Mouse (Mus musculus) heart, embryonic 12.5 days (tissue): ENCODE results near the gene Sh3bp1. TPM values are rescaled to one million over a fixed set of nuclear protein-coding genes. Genes with fewer than 3 reads are reported as not detected.
A peak's percentile ranks its signal among the peaks of the same experiment; 100 is the strongest.
"Not testable (repeated sequence)": the region's sequence is repeated elsewhere in the genome, so short reads cannot be mapped to it uniquely, and the experiment has no call there.

Experiments used
- ATAC-seq: fragments of 200-750 bp; cut with Nextera tagmentation; 2 replicates; pipeline ENCODE4 v1.8.0; 2017; ENCODE audit warnings: moderate TSS enrichment, moderate library complexity; ENCODE audit not compliant: insufficient number of reproducible peaks, low FRiP score
- H3K27ac ChIP-seq: fragments of 300-500 bp; sonication (generic); 2 replicates; pipeline ENCODE4 v1.5.1; 2016; ENCODE audit warnings: mild to moderate bottlenecking, moderate library complexity; ENCODE audit not compliant: poor library complexity, severe bottlenecking
- H3K27me3 ChIP-seq: fragments of 300-500 bp; sonication (generic); replicated peaks from 2 replicates; pipeline ENCODE4 v1.6.1; 2016; ENCODE audit warnings: mild to moderate bottlenecking, moderate library complexity
- H3K36me3 ChIP-seq: fragments of 300-500 bp; sonication (generic); 2 replicates; pipeline ENCODE4 v1.6.1; 2016; ENCODE audit warnings: mild to moderate bottlenecking, moderate library complexity
- H3K4me1 ChIP-seq: fragments of 300-500 bp; sonication (generic); replicated peaks from 2 replicates; pipeline ENCODE4 v1.6.1; 2016; ENCODE audit warnings: mild to moderate bottlenecking
- H3K4me2 ChIP-seq: fragments of 300-500 bp; sonication (generic); 2 replicates; pipeline ENCODE4 v1.6.1; 2016; ENCODE audit warnings: mild to moderate bottlenecking, moderate library complexity
- H3K4me3 ChIP-seq: fragments of 300-500 bp; sonication (generic); 2 replicates; pipeline ENCODE4 v1.5.1; 2016; ENCODE audit warnings: mild to moderate bottlenecking
- H3K9ac ChIP-seq: fragments of 300-500 bp; sonication (generic); 2 replicates; pipeline ENCODE4 v1.6.1; 2016; ENCODE audit warnings: mild to moderate bottlenecking, moderate library complexity
- H3K9me3 ChIP-seq: fragments of 300-500 bp; sonication (generic); replicated peaks from 2 replicates; pipeline ENCODE4 v1.6.1; 2016; ENCODE audit warnings: mild to moderate bottlenecking, moderate library complexity
- WGBS: fragments of 180-500 bp; shearing (Covaris S2); methylation state at CpG from one replicate; pipeline ENCODE4 v1.1.7; 2016; 5-methylcytosine and 5-hydroxymethylcytosine counted together
- polyA plus RNA-seq: library from polyadenylated mRNA; unstranded; fragments of >200 nt; fragmentation: Nextera tagmentation; extraction: Ambion mirVana; gene quantifications from 2 replicates; pipeline ENCODE4 v1.2.1, GENCODE M21; 2016

The Sh3bp1 gene
- polyA plus RNA-seq, 1 experiment from 2014 or later = 26.2 TPM

DNA sequence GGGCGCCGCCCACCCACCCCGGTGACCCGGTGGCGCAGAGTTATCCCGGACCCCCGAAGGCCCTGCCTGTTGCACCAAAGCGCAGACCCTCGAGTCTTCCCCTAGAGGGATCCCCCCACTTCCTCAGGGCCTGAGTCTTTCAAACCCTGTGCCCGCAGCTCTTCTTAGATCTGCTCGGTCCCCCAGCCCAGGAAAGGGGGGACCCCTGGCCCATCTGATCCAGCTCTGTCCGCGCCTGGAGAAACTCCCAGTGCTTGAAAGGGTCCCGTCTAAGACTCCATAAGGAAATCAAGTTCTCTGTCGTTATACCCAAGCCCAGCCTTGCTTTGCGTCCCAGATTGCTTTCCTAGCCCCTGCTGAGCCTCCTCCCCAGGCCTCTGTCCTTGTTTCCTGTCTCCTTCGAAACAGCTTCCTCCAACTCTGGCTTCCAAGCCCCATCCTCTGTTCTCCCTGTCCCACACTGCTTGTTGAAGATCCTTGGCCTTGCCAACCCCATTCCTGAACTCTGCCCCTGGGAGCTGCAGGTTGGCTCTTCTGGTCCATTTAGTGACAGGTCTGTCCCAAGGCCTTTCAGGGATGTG lies 21.7 kb upstream of the Sh3bp1 start:
- H3K36me3 ChIP-seq = peaks cover 32% of the 10 kb centered on the region
- H3K27me3 ChIP-seq = no peaks in the 10 kb centered on the region
- ATAC-seq = no peak
- peak overlapping the region; percentile 78 for H3K4me3 ChIP-seq
- H3K4me1 ChIP-seq = peaks cover 43% of the 10 kb centered on the region
- under 1% methylated on average over 17 of the region's 17 CpGs for WGBS
- no peaks in the 10 kb centered on the region for H3K9me3 ChIP-seq
- H3K4me2 ChIP-seq = peak overlapping the region; percentile 77
- peak overlapping the region; percentile 90 for H3K9ac ChIP-seq
- peak overlapping the region; percentile 99 for H3K27ac ChIP-seq

- H3K9ac ChIP-seq = peak overlapping the region; percentile 42; the same call in 1 of the 2 replicates
- H3K27me3 ChIP-seq, H3K9me3 ChIP-seq, H3K4me3 ChIP-seq, ATAC-seq: not testable (repeated sequence)
- peaks cover 42% of the 10 kb centered on the region for H3K36me3 ChIP-seq
- H3K4me1 ChIP-seq = peaks cover 39% of the 10 kb centered on the region
- peak overlapping the region; percentile 77 for H3K4me2 ChIP-seq
- WGBS = 49% methylated on average over 7 of the region's 7 CpGs
- peak overlapping the region; percentile 48; the same call in 1 of the 2 replicates for H3K27ac ChIP-seq
These were observed 20.6 kb upstream of the Sh3bp1 start for GRCm38 (mm10) chr15:78878792-78879516.

DNA sequence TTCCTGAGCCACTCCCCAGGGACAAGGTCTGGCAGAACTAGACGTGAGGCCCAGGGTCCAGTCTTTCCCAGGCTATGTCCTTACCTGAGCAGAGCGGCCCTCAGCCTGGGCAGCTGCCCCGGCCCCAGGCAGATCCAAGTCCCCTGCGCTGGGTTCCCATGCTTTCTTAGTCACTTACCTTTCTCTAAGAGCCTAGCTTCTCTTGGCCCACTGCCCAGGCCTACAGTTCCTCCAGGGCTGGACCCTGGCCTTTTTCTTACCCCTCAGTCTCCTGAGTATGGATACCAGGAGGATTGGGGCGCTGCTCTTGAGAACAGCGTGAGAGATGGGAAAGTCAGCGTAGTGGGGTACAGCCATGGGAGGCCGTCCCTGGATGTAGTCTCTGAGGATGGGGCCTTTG lies 19.1 kb upstream of the Sh3bp1 start:
- ATAC-seq = no peak
- H3K36me3 ChIP-seq = peaks cover 55% of the 10 kb centered on the region

GRCm38 (mm10) chr15:78881828-78882227 lies 17.7 kb upstream of the Sh3bp1 start:
- no peaks in the 10 kb centered on the region for H3K27me3 ChIP-seq
- WGBS = 77% methylated on average over 3 of the region's 3 CpGs
- no peak for ATAC-seq
- H3K4me3 ChIP-seq = no peak overlapping the region
- no peak overlapping the region for H3K4me2 ChIP-seq
- H3K9ac ChIP-seq = no peak overlapping the region
- H3K4me1 ChIP-seq = peaks cover 27% of the 10 kb centered on the region
- H3K36me3 ChIP-seq = peaks cover 69% of the 10 kb centered on the region
- no peak overlapping the region for H3K27ac ChIP-seq
- no peaks in the 10 kb centered on the region for H3K9me3 ChIP-seq

More for the DNA sequence above, 19.1 kb upstream of the Sh3bp1 start:
- H3K4me3 ChIP-seq = no peak overlapping the region
- H3K4me2 ChIP-seq = no peak overlapping the region
- H3K4me1 ChIP-seq = peaks cover 37% of the 10 kb centered on the region
- 91% methylated on average over 8 of the region's 8 CpGs for whole genome bisulfite sequencing
- no peak overlapping the region for H3K27ac ChIP-seq
- H3K9me3 ChIP-seq = no peaks in the 10 kb centered on the region
- no peaks in the 10 kb centered on the region for H3K27me3 ChIP-seq
- peak overlapping the region; percentile 42; the same call in 1 of the 2 replicates for H3K9ac ChIP-seq

DNA sequence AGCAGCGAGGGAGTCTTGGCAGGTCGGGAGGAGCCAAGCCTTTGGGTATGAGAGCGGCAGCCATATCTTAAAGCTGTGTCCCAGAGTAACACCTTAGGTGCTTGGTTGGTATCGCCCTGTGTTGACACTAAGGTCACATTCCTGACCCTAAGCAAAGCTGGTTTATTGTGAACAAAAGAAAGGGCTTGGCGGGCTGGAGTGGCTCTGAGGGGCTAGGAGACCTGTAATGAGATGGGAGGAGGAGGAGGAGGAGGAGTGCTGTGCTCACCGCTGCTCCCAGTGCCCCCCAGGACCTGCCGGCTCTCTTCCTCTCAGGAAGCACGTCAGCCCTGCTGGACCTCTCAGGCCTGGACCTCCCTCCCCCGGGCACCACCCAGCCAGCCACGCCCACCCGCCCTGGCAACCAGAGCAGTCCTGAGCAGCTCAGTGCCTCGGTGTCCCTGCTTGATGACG lies 10.1 kb upstream of the Sh3bp1 start:
- Histone ChIP-seq H3K36me3 (peaks cover 94% of the 10 kb centered on the region), H3K27ac (peak overlapping the region; percentile 14; the same call in 1 of the 2 replicates), H3K4me2 (0 out of 2 replicates have a peak overlapping the region, but pooled peaks have one; percentile 14), H3K9me3 (no peaks in the 10 kb centered on the region), H3K4me1 (peaks cover 57% of the 10 kb centered on the region), H3K27me3 (no peaks in the 10 kb centered on the region), H3K4me3 (no peak overlapping the region), H3K9ac (peak overlapping the region; percentile 44; the same call in 1 of the 2 replicates)
- WGBS = 38% methylated on average over 13 of the region's 13 CpGs
- ATAC-seq = peak; percentile 46; the same call in 1 of the 2 replicates

DNA sequence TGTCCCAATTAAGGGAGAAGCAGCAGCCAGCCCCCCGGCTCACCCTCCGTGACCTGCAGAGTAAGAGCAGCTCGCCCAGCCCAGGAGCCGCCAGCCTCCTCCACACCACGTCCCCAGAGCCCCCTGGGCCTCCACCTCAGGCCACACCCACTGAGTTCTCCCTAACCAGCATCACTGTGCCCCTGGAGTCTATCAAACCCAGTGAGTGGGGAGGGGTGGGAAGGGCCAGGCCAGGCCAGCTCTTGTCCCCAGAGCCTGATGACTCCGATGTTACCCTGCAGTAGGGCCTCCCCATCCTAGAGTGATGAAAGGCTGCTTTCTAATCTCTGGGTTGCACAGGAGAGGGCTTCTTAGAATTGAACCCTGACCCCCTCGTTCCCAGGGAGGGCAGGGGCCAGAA lies 7.1 kb upstream of the Sh3bp1 start:
- Histone ChIP-seq H3K4me3 (no peak overlapping the region), H3K27ac (peak overlapping the region; percentile 75), H3K27me3 (no peaks in the 10 kb centered on the region), H3K4me1 (peaks cover 85% of the 10 kb centered on the region), H3K9ac (peak overlapping the region; percentile 46; the same call in 1 of the 2 replicates), H3K9me3 (no peaks in the 10 kb centered on the region), H3K4me2 (peak overlapping the region; percentile 27; the same call in 1 of the 2 replicates), H3K36me3 (peaks cover 74% of the 10 kb centered on the region)
- ATAC-seq = peak; percentile 56
- 15% methylated on average over 7 of the region's 7 CpGs for WGBS

GRCm38 (mm10) chr15:78894726-78895125 lies 4.8 kb upstream of the Sh3bp1 start:
- no peaks in the 10 kb centered on the region for H3K9me3 ChIP-seq
- no peak for ATAC-seq
- H3K4me1 ChIP-seq = peaks cover 88% of the 10 kb centered on the region
- peak overlapping the region; percentile 75 for H3K27ac ChIP-seq
- WGBS = 65% methylated on average over 13 of the region's 13 CpGs
- H3K9ac ChIP-seq = peak overlapping the region; percentile 55
- H3K27me3 ChIP-seq = no peaks in the 10 kb centered on the region
- H3K4me3 ChIP-seq = no peak overlapping the region
- H3K4me2 ChIP-seq = peak overlapping the region; percentile 12; the same call in 1 of the 2 replicates
- peaks cover 54% of the 10 kb centered on the region for H3K36me3 ChIP-seq

GRCm38 (mm10) chr15:78895741-78896140 lies 3.8 kb upstream of the Sh3bp1 start:
- ATAC-seq = no peak
- H3K27ac ChIP-seq = no peak overlapping the region
- peaks cover 87% of the 10 kb centered on the region for H3K4me1 ChIP-seq
- no peaks in the 10 kb centered on the region for H3K9me3 ChIP-seq
- H3K4me2 ChIP-seq = no peak overlapping the region
- 0 out of 2 replicates have a peak overlapping the region, but pooled peaks have one; percentile 26 for H3K9ac ChIP-seq
- H3K4me3 ChIP-seq = no peak overlapping the region
- no peaks in the 10 kb centered on the region for H3K27me3 ChIP-seq
- WGBS = 84% methylated on average over 2 of the region's 2 CpGs
- H3K36me3 ChIP-seq = peaks cover 45% of the 10 kb centered on the region

DNA sequence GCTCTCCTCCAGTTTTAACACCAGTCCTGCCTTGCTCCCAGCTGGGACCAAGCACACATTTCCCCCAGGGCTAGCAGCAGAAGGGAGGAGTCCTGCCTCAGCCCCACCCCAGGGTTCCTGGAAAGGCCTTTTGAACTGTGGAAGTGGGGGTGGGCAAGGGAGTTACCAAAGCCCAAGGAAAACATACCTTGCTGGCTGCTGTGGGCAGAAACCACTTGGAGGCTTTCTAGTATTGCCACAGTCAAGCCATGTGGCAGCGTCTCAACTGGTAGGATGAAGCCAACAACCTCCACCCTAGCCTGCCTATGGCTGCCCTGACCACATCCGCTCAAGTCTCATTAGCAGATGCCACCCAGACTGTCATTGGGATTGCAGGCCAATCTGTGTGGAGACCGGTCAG lies 3.4 kb upstream of the Sh3bp1 start:
- no peak for ATAC-seq
- H3K4me3 ChIP-seq = no peak overlapping the region
- WGBS = 73% methylated on average over 3 of the region's 3 CpGs
- peaks cover 41% of the 10 kb centered on the region for H3K36me3 ChIP-seq
- H3K9ac ChIP-seq = 0 out of 2 replicates have a peak overlapping the region, but pooled peaks have one; percentile 26
- H3K27ac ChIP-seq = no peak overlapping the region
- peaks cover 89% of the 10 kb centered on the region for H3K4me1 ChIP-seq
- no peak overlapping the region for H3K4me2 ChIP-seq
- H3K9me3 ChIP-seq = no peaks in the 10 kb centered on the region
- no peaks in the 10 kb centered on the region for H3K27me3 ChIP-seq

DNA sequence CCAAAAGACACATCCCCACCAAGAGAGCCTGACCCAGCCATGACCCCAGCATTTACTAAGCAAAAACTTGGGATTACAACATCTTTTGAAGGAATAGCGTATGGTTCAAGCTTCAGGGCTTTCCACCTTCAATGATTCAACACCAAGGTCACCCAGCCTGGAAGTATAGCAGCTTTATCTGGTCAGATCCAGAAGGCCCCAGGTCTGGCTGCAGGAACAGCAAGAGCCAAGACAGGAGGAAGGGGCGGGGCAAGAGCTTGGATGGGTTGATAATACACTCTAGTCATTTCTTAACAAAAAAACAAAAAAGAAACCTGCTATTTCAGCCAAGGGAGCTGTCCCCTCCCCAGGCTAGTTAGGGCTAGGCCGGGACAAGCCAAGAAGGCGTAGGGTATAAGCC lies 2.1 kb upstream of the Sh3bp1 start:
- Histone ChIP-seq H3K27ac (peak overlapping the region; percentile 46; the same call in 1 of the 2 replicates), H3K27me3 (no peaks in the 10 kb centered on the region), H3K9me3 (no peaks in the 10 kb centered on the region), H3K36me3 (peaks cover 39% of the 10 kb centered on the region), H3K4me1 (peaks cover 83% of the 10 kb centered on the region), H3K9ac (no peak overlapping the region), H3K4me2 (0 out of 2 replicates have a peak overlapping the region, but pooled peaks have one; percentile 11), H3K4me3 (no peak overlapping the region)
- 75% methylated on average over 4 of the region's 4 CpGs for WGBS
- ATAC-seq = no peak

DNA sequence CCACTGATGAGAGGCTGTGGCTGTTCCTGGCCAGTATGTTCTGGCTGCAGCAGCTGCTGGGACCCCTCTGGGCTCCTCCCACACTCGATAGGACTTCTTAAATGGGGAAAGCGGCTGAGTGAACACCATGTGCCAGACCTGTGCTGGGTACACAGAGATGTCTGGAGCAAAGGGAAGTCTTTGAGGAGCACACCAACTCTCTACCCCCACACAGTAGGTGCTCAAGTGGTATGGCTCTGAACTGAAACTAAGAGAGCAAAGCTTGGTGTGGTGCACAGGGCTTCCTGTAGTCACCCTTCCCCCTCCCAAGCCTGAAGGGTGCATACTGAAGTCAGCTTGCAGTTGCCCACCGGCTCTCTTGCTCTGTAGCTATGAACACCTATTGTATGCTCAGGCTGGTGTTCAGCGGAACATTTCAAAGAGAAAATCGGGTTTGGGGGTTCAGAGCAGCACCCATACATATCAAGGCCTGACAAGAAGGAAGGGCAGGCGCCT lies 1.0 kb upstream of the Sh3bp1 start:
- Histone ChIP-seq H3K36me3 (peaks cover 37% of the 10 kb centered on the region), H3K9ac (peak overlapping the region; percentile 39), H3K4me1 (peaks cover 79% of the 10 kb centered on the region), H3K4me2 (peak overlapping the region; percentile 80), H3K27ac (peak overlapping the region; percentile 64), H3K27me3 (no peaks in the 10 kb centered on the region), H3K9me3 (no peaks in the 10 kb centered on the region), H3K4me3 (peak overlapping the region; percentile 79)
- no peak for ATAC-seq
- WGBS = 41% methylated on average over 6 of the region's 6 CpGs
